Mouse (Mus musculus) embryonic fibroblast, embryonic 13.5 days (primary cell): Measurements from ENCODE around the gene Ruvbl1. TPM values are rescaled to one million over a fixed set of nuclear protein-coding genes. Genes with fewer than 3 reads are reported as not detected.

Source experiments
- H3K27ac ChIP-seq: 2 replicates; pipeline ENCODE4 v1.5.1; 2012; ENCODE audit warnings: low read length, control low read depth, inconsistent platforms; ENCODE audit not compliant: insufficient read depth
- H3K4me1 ChIP-seq: 2 replicates; pipeline ENCODE4 v1.6.1; 2011; ENCODE audit warnings: low read length; ENCODE audit not compliant: control insufficient read depth, insufficient read depth
- H3K4me3 ChIP-seq: 2 replicates; pipeline ENCODE4 v1.5.1; 2011; ENCODE audit warnings: mild to moderate bottlenecking, control low read depth, low read length; ENCODE audit not compliant: insufficient read depth
- CTCF ChIP-seq: IDR thresholded peaks from 2 replicates; pipeline ENCODE4 v1.5.1; 2011; ENCODE audit warnings: mild to moderate bottlenecking, control low read depth, low read length, moderate library complexity, borderline replicate concordance; ENCODE audit not compliant: insufficient read depth
- POLR2A ChIP-seq: IDR thresholded peaks from 2 replicates; pipeline ENCODE4 v1.6.1; 2011; ENCODE audit warnings: low read depth, mild to moderate bottlenecking, control low read depth, low read length, moderate library complexity
- polyA plus RNA-seq: library from polyadenylated mRNA; stranded (reverse); fragments of >200 nt; gene quantifications from 2 replicates; pipeline ENCODE4 v1.2.4, GENCODE M21; 2011; ENCODE audit warnings: low read depth; ENCODE audit not compliant: missing spikeins, insufficient read length

The Ruvbl1 gene
- polyA plus RNA-seq, 1 experiment: 46.0 TPM

DNA sequence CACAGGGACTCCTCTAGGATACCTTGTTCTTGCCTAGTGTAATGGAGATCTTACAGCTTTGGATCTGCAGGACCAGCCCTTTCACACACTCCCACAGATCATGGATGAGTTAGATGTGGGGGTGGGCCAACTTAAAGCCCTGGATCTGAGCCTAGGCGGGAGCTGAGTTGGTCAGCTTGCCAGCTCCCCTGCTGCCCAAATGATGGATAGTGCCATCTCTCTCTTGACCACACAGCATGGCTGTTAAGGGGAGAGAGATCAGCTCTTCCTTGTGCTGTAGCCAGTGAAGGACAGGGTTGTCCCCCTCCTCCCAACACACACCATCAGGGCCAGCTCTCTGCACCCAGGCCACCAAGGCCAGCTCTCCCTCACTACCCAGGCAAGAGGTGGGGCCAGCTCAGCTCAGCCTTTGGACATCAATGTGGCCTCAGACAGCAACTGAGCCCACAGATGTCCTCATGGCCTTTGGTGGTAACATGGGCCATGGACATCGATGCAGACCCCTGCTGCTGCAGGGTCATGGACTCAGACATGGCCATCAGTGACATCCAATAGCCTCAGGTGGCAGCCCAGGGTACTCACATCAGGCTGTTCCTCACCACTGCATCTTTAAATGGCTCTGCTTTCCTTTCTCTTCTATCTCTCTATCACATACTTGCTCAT is 75.0 kb downstream of the Ruvbl1 start:
- Histone ChIP-seq H3K4me3 (no peak overlapping the region), H3K27ac (no peak overlapping the region), H3K4me1 (no peaks in the 10 kb centered on the region)
- TF ChIP-seq POLR2A (no peak), CTCF (no peak)

DNA sequence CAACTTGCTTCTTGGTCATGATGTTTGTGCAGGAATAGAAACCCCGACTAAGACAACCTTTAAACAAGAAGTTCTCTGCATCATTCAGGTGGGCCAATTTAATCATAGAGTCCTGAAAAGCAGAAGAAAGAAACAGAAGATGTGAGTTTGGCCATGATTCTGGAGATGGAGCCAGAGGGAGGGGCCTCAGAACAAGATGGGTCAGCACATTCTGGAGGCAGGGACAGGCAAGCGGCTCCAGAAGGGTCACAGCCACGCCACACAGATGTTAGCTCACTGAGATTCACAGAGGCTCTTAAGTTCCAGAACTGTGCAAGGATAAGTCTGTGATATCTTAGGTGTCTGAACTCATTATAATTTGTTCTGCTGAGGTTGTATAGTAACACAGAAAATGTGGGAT is 79.0 kb downstream of the Ruvbl1 start:
- TF ChIP-seq POLR2A (no peak), CTCF (no peak)
- no peak overlapping the region for H3K27ac ChIP-seq

DNA sequence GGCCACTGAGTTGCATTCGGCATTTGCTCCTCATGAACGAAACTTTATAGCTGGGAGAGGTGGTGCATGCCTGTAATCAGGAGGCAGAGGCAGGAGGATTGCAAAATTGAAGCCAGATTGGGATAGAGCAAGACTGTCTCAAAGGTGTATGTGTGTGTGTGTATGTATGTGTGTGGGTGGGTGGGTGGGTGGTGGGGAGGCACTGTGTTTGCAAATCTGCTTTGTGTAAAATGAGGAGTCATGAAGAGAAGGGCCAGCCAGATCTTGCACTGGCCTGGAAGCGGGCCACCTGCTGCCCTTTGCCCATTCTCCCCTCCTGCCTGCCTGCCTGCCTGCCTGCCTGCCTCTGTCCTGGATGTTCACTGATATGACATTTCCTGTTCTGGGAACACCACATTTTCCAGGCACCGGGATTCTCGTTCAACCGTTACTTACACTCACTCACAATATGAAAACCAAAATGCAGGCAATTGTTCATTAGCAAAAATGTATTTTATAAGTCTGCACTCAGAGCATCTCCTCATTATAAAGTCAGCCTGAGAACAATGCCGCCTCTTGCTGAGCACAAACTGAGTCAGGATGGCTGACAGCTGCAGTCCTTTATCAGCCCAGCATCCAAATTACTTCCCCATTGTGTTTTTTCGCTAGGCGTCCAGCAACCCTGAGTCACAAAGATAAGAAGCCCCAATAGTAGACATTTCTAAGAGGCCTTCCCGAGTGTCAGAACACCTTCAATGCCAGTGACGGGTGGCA is 79.6 kb downstream of the Ruvbl1 start:
- TF ChIP-seq POLR2A (no peak), CTCF (no peak)
- H3K27ac ChIP-seq: no peak overlapping the region
- no peaks in the 10 kb centered on the region for H3K4me1 ChIP-seq
- no peak overlapping the region for H3K4me3 ChIP-seq

More for the DNA sequence above, 79.0 kb downstream of the Ruvbl1 start:
- Histone ChIP-seq H3K4me1 (no peaks in the 10 kb centered on the region), H3K4me3 (no peak overlapping the region)

DNA sequence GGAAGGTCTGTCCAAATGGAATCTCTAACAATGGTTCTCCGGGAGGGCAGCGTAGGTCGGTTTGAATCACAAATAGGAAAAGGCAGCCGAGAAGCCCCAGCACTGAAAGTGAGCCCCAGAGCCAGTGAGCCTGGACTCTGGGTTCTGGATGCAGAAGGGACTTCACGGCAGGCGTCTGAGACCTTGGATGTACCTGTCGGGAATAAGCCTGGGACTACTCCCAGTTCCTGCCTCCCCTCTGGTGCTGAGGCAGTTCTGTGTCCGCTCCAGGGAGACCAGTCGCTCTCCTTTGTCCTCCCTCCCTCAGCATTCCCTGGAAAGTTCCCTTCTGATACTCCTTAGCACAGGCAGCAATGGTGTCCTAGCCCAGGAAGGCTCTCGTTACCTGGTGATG is 80.2 kb downstream of the Ruvbl1 start:
- H3K4me3 ChIP-seq: no peak overlapping the region
- no peak for TF ChIP-seq CTCF
- TF ChIP-seq POLR2A: no peak
- H3K4me1 ChIP-seq: no peaks in the 10 kb centered on the region
- no peak overlapping the region for H3K27ac ChIP-seq

Other genes with a start within 250 kb of the Ruvbl1 start
- gene Dnajb8, start 243.1 kb upstream of the Ruvbl1 start, polyA plus RNA-seq: not detected in 2 replicates
- 11.0 and 13.8 TPM in 2 replicates for gene Eefsec, start 18.9 kb upstream of the Ruvbl1 start, polyA plus RNA-seq
- 226 and 279 TPM in 2 replicates for gene Sec61a1, start 53.5 kb downstream of the Ruvbl1 start, polyA plus RNA-seq
- gene Kbtbd12, start 172.5 kb downstream of the Ruvbl1 start, polyA plus RNA-seq: not detected in 2 replicates